Comparison of ENCODE assay signal across 9 mouse cellular contexts in genomic region chr6:71707511-71708501, GRCm38 (mm10). TPM values are rescaled to one million over a fixed set of nuclear protein-coding genes. Genes with fewer than 3 reads are reported as not detected.
DNase-seq lines count a peak whose midpoint lies in the region; ATAC-seq and TF ChIP-seq lines count a peak whose summit lies in the region.
"Had no signal": no experiment of that assay in that cellular context is flagged by ENCODE, and none has a peak within 500 bp of the region (broad histone marks: within the 10 kb centered on the region; RNA-seq: fewer than 3 reads in every experiment).

Gene Reep1 (plus strand): TSS chr6:71707561.

- DNase-seq in ZHBTc4 (ENCODE audit: low read depth, low spot score) = peak; percentile 85
- peak; percentile 81 to 85 for DNase-seq in cerebellum, adult 2 months
- DNase-seq in heart, postnatal 4 days = peak; percentile 76
- peak; percentile 64 to 70 for DNase-seq in layer of hippocampus, postnatal 36 days
- peak; percentile 69 for DNase-seq in lung, postnatal 14 days
- peak; percentile 48 to 52 for DNase-seq in right cerebral cortex, postnatal 36 days (ENCODE audit: low spot score in 2 of 2)

- H3K27me3 ChIP-seq in cerebellum, adult 2 months (ENCODE audit: control insufficient read depth, insufficient read depth, low read length) = no peaks in the 10 kb centered on the region

- TF ChIP-seq POLR2A in cerebellum, adult 2 months (IDR thresholded peaks at IDR 0.05; ENCODE audit: borderline replicate concordance, insufficient read depth, low read length) = peak; percentile 50

- H3K4me1 ChIP-seq in cerebellum, adult 2 months (ENCODE audit: control insufficient read depth, insufficient read depth, low read length) = peaks cover 12% of the 10 kb centered on the region; the same call in 1 of the 2 replicates

- peak within 1 kb of the TSS; percentile 90 for H3K4me3 ChIP-seq in cerebellum, adult 2 months (replicated peaks; ENCODE audit: insufficient read depth, low read depth, low read length)

- H3K27ac ChIP-seq in cerebellum, adult 2 months (ENCODE audit: insufficient read depth, low read length) = peak within 1 kb of the TSS; percentile 91
- H3K27ac ChIP-seq: macrophage had no signal

- TF ChIP-seq CTCF in cerebellum, adult 2 months (IDR thresholded peaks at IDR 0.05; ENCODE audit: borderline replicate concordance, insufficient read depth, low read depth, low read length) = no peak

- under 1% methylated on average over 83 of the region's 91 CpGs for WGBS in cerebellum, adult 2 months

- peak; percentile 72 for ATAC-seq in frontal cortex, adult (ENCODE audit: low TSS enrichment)
- no peak for ATAC-seq in activated CD4-positive, CD25-positive, alpha-beta regulatory T cell, adult 4 months

RNA-seq across cellular contexts. Expression of gene Reep1, which starts in this region (rescaled TPM):
- polyA plus RNA-seq in cerebellum, adult 2 months (2012; rRNA removed) = 74.0 and 82.1 TPM in 2 replicates
- total RNA-seq in heart, postnatal 4 days (2021) = 10 to 100 TPM; 22.4 to 22.9 TPM
- 10 to 100 TPM; 72.9 to 75.7 TPM for total RNA-seq in layer of hippocampus, postnatal 36 days (2021)
- polyA plus RNA-seq in activated CD4-positive, CD25-positive, alpha-beta regulatory T cell, adult 4 months (2017; shearing (Covaris generic)) = under 1 TPM in 1 of 2 experiments, not detected in 1; 0.63 TPM
- polyA plus RNA-seq: macrophage had no signal

Comparison
In these comparisons a context has a peak if more than half of its experiments do, and no peak if none do; other contexts are left out.
1. RNA of gene Reep1 (polyA plus RNA-seq): 74.0 to 82.1 TPM in cerebellum, adult 2 months; 0.63 TPM in activated CD4-positive, CD25-positive, alpha-beta regulatory T cell, adult 4 months; every median in the first group is over 10 times any median in the second.
2. Peak in every context shown above with its lines, with median percentiles within 50 percentile points of each other: DNase-seq.